Mouse (Mus musculus) gonadal fat pad, adult 2 months (tissue): ENCODE measurements around the gene Stpg4. TPM values are rescaled to one million over a fixed set of nuclear protein-coding genes. Genes with fewer than 3 reads are reported as not detected.

Source experiments
- DNase-seq: peaks from one replicate; pipeline ENCODE4 v3.0.0-alpha.2; 2012; ENCODE audit warnings: low read depth
- polyA plus RNA-seq: library from polyadenylated mRNA; depleted of rRNA; stranded (reverse); fragments of >200 nt; gene quantifications from 2 replicates; pipeline ENCODE4 v1.2.3, GENCODE M21; 2012; rRNA removed

Stpg4 gene
- 0.45 and 1.5 TPM in 2 replicates for polyA plus RNA-seq

DNA sequence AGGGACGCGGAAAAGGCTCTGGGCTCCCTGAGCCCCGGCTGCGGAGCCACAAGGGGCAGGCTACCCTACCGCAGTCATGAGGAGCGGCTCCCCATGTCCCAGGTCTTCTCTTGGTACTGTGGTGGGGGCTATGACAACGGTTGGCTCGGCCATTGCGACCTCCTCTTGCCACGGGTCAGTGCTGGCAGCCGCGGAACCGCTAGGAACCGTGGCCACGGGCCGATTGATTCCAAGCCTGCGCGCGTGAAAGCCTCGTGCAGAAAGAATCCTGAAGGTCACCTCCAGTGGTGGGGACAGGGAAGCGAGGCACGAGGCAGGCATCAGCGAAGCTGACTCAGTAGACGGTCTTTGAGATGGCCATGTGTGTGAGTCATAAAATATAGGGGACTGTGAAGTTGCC is at the start of gene Stpg4:
TSS of gene Stpg4 (minus strand) at position 231 of the 400 bp plus-strand sequence.
- DNase-seq = no peak

DNA sequence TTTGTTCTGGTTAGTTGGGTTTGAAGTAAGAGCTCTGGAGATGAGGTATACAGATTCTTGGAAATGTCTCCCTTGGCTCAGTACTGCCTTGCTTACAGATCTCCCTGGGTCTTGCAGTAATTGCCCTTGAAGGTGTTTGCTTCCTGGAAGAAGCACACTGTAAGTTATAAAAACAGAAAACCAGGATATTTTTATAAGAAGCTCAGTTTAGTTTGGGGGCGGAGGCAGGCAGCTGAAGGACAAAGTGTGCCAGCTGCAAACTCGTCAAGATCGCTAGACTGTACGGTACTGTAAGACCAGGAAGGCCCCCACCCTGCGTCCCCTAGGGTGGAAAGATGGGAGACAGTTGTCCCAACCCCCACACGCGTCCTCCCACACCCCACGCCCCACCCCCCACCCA is 47.8 kb upstream of the Stpg4 start:
- DNase-seq = no peak

DNA sequence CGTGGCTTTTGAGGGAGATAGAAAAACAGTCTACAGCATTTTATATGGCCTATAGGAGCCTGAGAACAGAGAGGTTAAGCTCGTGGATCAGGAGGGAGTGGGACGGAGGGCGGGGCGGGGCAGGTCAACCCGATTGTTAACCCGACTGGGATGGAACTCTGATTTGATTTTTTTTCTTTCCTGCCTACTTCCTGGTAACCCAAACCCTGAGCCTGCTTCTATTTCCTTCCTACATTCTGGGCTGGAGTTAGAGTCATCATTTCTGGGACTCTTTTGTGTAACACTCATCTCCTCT is 46.9 kb upstream of the Stpg4 start:
- no peak for DNase-seq

DNA sequence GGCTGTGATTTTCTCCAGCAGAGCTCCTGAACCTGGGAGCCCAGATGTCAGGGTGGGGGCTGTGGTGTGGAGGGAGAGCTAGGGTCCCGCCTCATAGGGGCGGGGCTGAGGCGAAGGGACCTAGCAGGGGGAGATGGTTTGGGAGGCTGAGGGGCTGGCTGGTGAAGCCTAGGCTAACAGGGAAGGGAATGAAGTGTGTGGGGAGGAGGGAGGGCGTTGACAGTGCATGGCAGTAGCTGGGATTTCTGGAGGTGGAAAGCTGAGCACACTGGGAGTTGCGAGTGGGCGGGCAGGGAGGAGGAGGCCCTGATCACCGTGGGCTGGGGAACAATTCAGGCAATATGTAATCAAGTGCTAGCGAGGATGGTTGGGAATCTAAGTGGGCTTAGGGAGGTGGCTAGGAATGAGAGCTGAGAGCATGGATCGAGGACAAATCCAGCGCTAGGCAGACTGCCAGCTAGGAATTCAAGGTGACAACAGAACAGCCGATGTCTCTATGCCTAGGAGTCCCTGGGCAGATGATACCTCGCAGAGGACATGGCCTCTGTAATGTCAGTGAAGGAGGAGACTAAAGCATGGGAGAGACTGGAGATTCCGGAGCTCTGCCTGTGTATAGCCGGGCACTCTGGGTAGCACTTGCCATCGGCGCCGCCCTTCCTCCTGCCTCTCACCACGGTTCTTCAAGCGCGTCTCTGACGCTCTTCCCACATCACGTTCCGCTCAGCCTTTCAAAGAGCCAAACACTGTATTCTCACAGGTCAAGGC is 46.4 kb upstream of the Stpg4 start:
- no peak for DNase-seq

DNA sequence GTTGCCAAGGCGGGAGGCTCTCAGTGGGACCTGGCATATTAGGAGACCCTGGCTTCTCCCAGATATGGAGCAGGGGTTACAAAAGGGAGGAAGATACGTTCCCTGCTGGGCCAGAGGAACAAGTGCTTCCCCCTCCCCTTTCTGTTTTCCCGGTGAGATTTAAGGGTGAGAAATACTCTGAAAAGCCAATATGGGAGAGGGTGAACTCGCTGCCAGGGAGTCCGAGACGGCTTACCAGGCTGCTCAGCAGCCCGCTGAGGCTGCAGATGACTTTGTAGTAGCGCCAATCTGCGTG is 45.8 kb upstream of the Stpg4 start:
- DNase-seq = no peak

- no peak for DNase-seq
Observed at GRCm38 (mm10) chr17:87472879-87473278, 45.3 kb upstream of the Stpg4 start.

DNA sequence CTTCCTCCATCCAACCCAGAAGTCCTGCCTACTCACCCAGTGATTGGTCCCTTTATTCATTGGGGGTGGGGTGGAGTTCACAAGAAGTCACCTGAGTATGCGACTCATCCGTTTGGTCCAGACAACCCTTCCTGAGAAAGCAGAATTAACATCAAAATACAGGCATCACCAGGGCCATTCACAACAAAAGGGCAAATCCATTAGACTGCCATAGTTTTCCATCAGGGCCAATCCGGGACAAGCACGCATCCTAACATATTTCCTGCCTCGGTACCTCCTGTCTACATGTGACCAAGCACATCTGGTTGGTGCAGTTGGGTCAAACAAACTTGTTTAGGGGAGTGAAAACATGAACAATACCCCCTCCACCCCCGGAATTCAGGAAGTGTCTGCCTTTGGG is 44.1 kb upstream of the Stpg4 start:
- no peak for DNase-seq

- DNase-seq = no peak
Observed at GRCm38 (mm10) chr17:87470797-87471196, 43.3 kb upstream of the Stpg4 start.

DNA sequence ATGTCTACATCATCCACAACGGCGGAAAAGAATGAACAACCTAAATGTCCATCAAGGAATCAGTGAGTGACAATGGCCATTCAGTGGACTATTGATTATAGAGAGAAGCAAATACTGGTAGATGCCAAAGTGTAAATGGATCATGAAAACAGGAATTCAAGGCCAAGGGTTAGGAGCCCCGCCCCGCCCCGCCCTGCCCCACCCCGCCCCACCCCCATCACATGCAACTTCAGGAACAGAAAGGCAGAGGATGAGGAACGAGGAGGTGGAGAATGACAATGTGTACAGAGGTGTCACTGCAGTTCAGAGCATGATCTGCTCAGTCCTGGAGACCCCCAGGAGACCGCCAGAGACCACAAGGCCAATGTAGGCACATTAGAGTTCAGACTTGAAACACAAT is 42.7 kb upstream of the Stpg4 start:
- no peak for DNase-seq

DNA sequence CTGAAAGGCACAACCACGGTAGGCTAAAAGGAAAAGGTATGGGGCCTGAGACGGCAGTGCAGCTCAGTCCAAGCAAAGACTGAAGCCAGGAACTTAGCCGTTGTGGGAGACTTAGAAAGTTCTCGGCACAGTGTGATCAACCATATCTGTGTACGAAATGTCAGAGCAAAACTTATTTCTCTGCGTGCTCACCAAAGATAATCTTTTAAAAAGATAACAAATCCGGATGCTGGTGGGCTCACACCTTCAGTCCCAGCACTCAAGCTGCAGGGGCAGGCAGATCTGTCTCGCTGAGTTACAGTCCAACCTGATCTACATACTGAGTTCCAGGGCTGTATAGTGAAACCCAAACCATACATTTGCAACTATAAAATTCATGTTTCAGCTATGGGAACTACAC is 41.9 kb upstream of the Stpg4 start:
- DNase-seq = no peak

- no peak for DNase-seq
Observed at GRCm38 (mm10) chr17:87468616-87469015, 41.1 kb upstream of the Stpg4 start.

- DNase-seq = no peak
Observed at GRCm38 (mm10) chr17:87461499-87461896, 34.0 kb upstream of the Stpg4 start.

DNA sequence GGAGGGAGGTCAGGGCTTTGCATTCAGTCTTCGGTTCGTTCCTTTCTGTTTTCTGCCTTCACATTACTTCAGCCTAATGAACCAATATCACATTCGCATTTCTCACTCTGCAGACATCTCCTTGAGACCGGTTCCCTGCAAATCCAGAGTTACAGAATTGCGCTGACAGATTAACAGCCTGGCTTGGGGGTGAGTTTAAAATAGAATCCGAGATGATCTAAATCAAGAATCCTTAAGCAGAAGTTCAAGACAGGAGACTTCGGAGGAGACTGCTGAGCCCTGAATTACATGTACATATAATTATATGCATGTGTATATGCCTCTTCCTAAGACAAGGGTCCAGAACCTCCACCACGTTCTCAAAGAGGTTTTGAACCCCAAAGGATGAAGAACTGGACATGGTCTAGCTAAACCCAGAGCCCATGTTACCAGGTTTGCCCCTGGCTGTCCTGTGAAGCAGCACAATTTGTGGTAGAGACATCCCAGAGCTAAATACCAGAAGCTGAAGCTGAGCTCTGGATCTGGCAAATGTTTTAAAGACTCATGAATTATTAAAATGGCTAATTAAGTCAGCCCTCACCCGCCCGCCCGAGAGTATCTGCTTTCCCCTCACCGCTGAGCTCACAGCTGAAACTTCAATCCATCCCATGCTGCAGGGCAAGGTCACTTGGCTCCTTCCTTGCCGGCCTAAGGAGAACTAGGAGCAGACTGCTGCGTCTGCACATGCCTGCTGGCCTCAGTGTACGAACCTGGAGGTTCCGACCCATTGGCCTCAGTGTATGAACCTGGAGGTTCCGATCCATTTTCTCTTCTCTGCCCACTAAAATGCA is 33.3 kb upstream of the Stpg4 start:
- DNase-seq = no peak

- no peak for DNase-seq
Observed at GRCm38 (mm10) chr17:87459750-87460668, 32.5 kb upstream of the Stpg4 start.

DNA sequence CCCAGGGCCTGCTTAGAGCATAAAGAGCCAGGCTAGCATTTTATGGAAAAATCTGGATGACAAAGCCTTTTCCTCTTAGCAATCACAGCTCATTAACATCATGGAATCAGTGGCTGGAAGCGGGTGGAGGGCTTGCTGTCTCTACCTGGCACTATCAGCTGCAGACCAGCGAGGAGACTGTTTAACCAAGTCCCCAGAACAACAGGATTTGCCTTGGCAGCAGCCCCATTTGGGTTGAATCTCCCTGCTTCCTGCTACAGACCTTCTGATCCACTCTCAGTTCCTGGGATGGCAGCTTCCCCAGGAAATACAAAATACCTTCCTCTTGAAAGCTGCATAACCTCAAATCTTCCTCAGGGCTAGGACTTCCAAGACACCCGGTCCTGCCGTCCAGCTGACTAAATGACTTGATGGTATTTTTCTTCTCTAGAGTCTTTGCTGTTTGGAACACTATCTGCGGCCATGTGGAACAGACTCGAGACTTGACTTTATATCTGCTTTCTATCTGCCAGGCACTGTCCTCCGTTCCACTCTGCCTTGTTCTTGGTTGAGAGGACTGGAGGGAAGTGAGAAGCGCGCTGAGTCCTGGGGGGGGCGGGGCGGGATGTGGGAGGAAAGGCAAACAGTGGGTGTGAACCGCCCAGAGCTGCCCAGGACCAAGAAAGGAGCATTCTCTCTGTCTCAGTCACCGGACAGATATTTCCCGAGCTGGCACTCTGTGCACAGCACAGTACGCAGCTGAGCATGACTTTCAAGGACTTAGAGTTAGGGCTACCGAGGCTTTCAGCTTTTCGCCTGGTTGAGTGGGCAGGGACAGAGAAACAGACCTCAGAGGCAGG is 31.6 kb upstream of the Stpg4 start:
- no peak for DNase-seq

DNA sequence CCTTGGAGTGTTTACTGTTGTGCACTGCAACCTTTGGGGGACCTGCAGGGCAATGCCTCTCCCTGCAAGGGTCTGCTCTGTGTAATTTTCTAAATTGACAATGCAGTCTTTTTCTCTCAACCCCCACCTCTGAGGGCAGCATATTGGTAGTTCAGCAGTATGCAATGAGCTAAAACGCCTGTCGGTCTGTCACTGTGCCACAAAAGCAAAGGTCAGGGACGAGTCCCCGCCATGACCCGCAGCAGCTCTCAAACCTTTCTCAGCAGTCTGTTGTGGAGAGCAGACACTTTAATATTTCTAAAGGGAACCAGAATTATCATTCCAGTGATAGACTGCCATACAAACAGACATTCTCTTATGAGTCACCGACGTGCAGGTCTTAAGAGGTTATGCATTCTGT is 30.4 kb upstream of the Stpg4 start:
- DNase-seq = no peak

DNA sequence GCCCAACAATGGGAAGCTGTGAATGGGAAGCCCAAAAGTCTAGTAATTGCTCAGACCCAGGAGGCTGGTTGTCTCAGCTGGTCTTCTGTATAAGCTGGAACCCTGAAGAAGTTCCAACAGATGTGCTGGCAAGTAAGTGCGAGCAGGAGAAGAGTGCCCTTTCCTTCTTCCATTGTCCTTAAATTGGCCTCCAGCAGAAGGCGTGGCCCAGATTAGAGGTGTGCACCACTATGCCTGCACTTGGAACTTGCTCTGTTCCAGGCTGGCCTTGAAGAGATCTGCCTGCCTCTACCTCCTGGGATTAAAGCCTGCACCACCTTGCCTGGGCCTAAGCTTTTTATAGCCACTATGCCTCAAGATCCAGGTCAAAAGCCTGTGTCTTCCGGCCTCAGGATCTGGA is 26.6 kb upstream of the Stpg4 start:
- DNase-seq = no peak

GRCm38 (mm10) chr17:87453336-87453735 is 25.8 kb upstream of the Stpg4 start:
- DNase-seq = no peak

GRCm38 (mm10) chr17:87448881-87449280 is 21.3 kb upstream of the Stpg4 start:
- no peak for DNase-seq

GRCm38 (mm10) chr17:87448339-87448738 is 20.8 kb upstream of the Stpg4 start:
- DNase-seq = no peak

DNA sequence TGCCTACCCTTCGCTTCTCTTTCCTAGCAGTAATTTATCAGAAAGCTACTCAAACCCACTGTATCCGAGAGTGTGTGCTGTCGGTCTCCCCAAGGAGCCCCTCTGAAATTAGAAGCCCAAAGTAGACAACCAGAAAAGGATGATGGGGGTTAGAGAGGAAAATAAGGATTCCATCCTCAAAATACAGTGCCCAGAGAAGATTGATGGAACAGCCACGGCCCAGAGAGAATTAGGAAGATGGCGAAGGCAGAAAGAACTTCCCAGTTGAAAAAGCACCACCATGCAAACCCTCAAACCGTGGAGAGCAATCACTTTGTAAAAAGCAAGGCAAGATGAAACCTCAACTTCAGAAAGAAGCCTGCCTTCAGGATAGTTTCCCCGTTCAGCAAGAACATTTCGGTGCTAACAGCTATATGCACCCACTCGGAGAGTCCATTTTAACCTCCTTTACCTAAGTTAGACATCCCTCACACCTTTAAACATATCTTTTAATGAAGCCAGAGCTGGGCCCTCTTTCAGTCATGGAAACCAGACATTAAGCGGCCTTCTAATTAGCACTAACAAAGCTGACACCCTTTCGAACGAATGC is 20.2 kb upstream of the Stpg4 start:
- no peak for DNase-seq
